Mouse (Mus musculus): ENCODE data around the gene Kcnq1. TPM values are rescaled to one million over a fixed set of nuclear protein-coding genes. Genes with fewer than 3 reads are reported as not detected.

Gene Kcnq1
- total RNA-seq, 4 experiments from 2014 or later, result 30.9 to 36.9 (median 32.8) TPM

GRCm38 (mm10) chr7:143265829-143266438, 159.8 kb downstream of the Kcnq1 start:
- no peak for DNase-seq (ENCODE audit: low spot score)

- DNase-seq (ENCODE audit: low spot score), result no peak
Measured at GRCm38 (mm10) chr7:143273747-143274146, 167.6 kb downstream of the Kcnq1 start.

- no peak for DNase-seq (ENCODE audit: low spot score)
Measured at GRCm38 (mm10) chr7:143275030-143275429, 168.9 kb downstream of the Kcnq1 start.

GRCm38 (mm10) chr7:143283625-143284024, 177.5 kb downstream of the Kcnq1 start:
- DNase-seq (ENCODE audit: low spot score), result no peak

- DNase-seq (ENCODE audit: low spot score), result no peak
Measured at GRCm38 (mm10) chr7:143284866-143285265, 178.7 kb downstream of the Kcnq1 start.

- DNase-seq (ENCODE audit: low spot score), result no peak
Measured at GRCm38 (mm10) chr7:143285440-143285839, 179.3 kb downstream of the Kcnq1 start.

- DNase-seq (ENCODE audit: low spot score), result no peak
Measured at GRCm38 (mm10) chr7:143286532-143287290, 180.5 kb downstream of the Kcnq1 start.

- DNase-seq (ENCODE audit: low spot score), result no peak
Measured at GRCm38 (mm10) chr7:143288135-143288534, 182.0 kb downstream of the Kcnq1 start.

GRCm38 (mm10) chr7:143289082-143289849, 183.1 kb downstream of the Kcnq1 start:
- no peak for DNase-seq (ENCODE audit: low spot score)

- DNase-seq (ENCODE audit: low spot score), result no peak
Measured at GRCm38 (mm10) chr7:143294690-143295355, 188.7 kb downstream of the Kcnq1 start.

GRCm38 (mm10) chr7:143295356-143296000, 189.3 kb downstream of the Kcnq1 start:
- no peak for DNase-seq (ENCODE audit: low spot score)

- no peak for DNase-seq (ENCODE audit: low spot score)
Measured at GRCm38 (mm10) chr7:143296001-143296379, 189.8 kb downstream of the Kcnq1 start.

GRCm38 (mm10) chr7:143296384-143296801, 190.2 kb downstream of the Kcnq1 start:
- DNase-seq (ENCODE audit: low spot score), result peak; percentile 95

- DNase-seq (ENCODE audit: low spot score), result no peak
Measured at GRCm38 (mm10) chr7:143300037-143300436, 193.9 kb downstream of the Kcnq1 start.

- DNase-seq (ENCODE audit: low spot score), result no peak
Measured at GRCm38 (mm10) chr7:143300681-143301080, 194.5 kb downstream of the Kcnq1 start.

GRCm38 (mm10) chr7:143302156-143302555, 196.0 kb downstream of the Kcnq1 start:
- no peak for DNase-seq (ENCODE audit: low spot score)

GRCm38 (mm10) chr7:143302593-143303238, 196.6 kb downstream of the Kcnq1 start:
- no peak for DNase-seq (ENCODE audit: low spot score)

GRCm38 (mm10) chr7:143303557-143303956, 197.4 kb downstream of the Kcnq1 start:
- no peak for DNase-seq (ENCODE audit: low spot score)

- DNase-seq (ENCODE audit: low spot score), result no peak
Measured at GRCm38 (mm10) chr7:143305808-143306207, 199.6 kb downstream of the Kcnq1 start.

- DNase-seq (ENCODE audit: low spot score), result no peak
Measured at GRCm38 (mm10) chr7:143308001-143308400, 201.8 kb downstream of the Kcnq1 start.

- no peak for DNase-seq (ENCODE audit: low spot score)
Measured at GRCm38 (mm10) chr7:143310311-143310710, 204.1 kb downstream of the Kcnq1 start.
